Mouse (Mus musculus) testis, adult 2 months (tissue): Measurements from ENCODE around the gene C130026I21Rik.
"Not testable (repeated sequence)": the region's sequence is repeated elsewhere in the genome, so short reads cannot be mapped to it uniquely, and the experiment has no call there.

Experiments used
- CTCF ChIP-seq: fragments of 200-500 bp; IDR thresholded peaks from 2 replicates; pipeline ENCODE4 v1.5.1; 2012; ENCODE audit warnings: low read depth, mild to moderate bottlenecking, inconsistent platforms, low read length, moderate library complexity; ENCODE audit not compliant: control insufficient read depth, insufficient read depth, insufficient replicate concordance
- POLR2A ChIP-seq: fragments of 200-500 bp; IDR thresholded peaks from 2 replicates; pipeline ENCODE4 v1.6.1; 2012; ENCODE audit warnings: low read depth, mild to moderate bottlenecking, inconsistent platforms, low read length, moderate library complexity; ENCODE audit not compliant: control insufficient read depth

GRCm38 (mm10) chr1:85181981-85182380 lies 88.4 kb downstream of the C130026I21Rik start:
- not testable (repeated sequence) for TF ChIP-seq POLR2A, CTCF
